Mouse (Mus musculus): ENCODE data around the gene Mmp14. TPM values are rescaled to one million over a fixed set of nuclear protein-coding genes. Genes with fewer than 3 reads are reported as not detected.

Gene Mmp14
- total RNA-seq, 2 experiments from 2014 or later = 12.0 to 12.6 TPM

- DNase-seq (ENCODE audit: low spot score in 2 of 2) = peak; percentile 50 to 66
Measured at GRCm38 (mm10) chr14:54412629-54413170, 18.7 kb upstream of the Mmp14 start.

- DNase-seq (ENCODE audit: low spot score in 2 of 2) = no peak
Measured at GRCm38 (mm10) chr14:54413877-54414700, 17.3 kb upstream of the Mmp14 start.

- DNase-seq (ENCODE audit: low spot score in 2 of 2) = no peak
Measured at GRCm38 (mm10) chr14:54415241-54416020, 16.0 kb upstream of the Mmp14 start.

- DNase-seq (ENCODE audit: low spot score in 2 of 2) = no peak
Measured at GRCm38 (mm10) chr14:54416229-54416775, 15.1 kb upstream of the Mmp14 start.

GRCm38 (mm10) chr14:54416830-54417229 is 14.6 kb upstream of the Mmp14 start:
- no peak for DNase-seq (ENCODE audit: low spot score in 2 of 2)

- DNase-seq (ENCODE audit: low spot score in 2 of 2) = no peak
Measured at GRCm38 (mm10) chr14:54417623-54418081, 13.8 kb upstream of the Mmp14 start, which contains the start of gene Slc7a7. Slc7a7 (minus strand) TSS chr14:54417780.

- DNase-seq (ENCODE audit: low spot score in 2 of 2) = no peak
Measured at GRCm38 (mm10) chr14:54421014-54421413, 10.4 kb upstream of the Mmp14 start.

GRCm38 (mm10) chr14:54423406-54423805 is 8.0 kb upstream of the Mmp14 start:
- DNase-seq (ENCODE audit: low spot score in 2 of 2) = no peak

GRCm38 (mm10) chr14:54424634-54425033 is 6.8 kb upstream of the Mmp14 start:
- DNase-seq (ENCODE audit: low spot score in 2 of 2) = no peak

GRCm38 (mm10) chr14:54425540-54425939 is 5.9 kb upstream of the Mmp14 start:
- DNase-seq (ENCODE audit: low spot score in 2 of 2) = no peak

- no peak for DNase-seq (ENCODE audit: low spot score in 2 of 2)
Measured at GRCm38 (mm10) chr14:54426003-54426688, 5.3 kb upstream of the Mmp14 start.

- peak; percentile 87 to 93 for DNase-seq (ENCODE audit: low spot score in 2 of 2)
Measured at GRCm38 (mm10) chr14:54426689-54427398, 4.6 kb upstream of the Mmp14 start, which contains the start of gene Mrpl52. Mrpl52 (plus strand) TSS chr14:54426909.

- no peak for DNase-seq (ENCODE audit: low spot score in 2 of 2)
Measured at GRCm38 (mm10) chr14:54427696-54428095, 3.7 kb upstream of the Mmp14 start.

- no peak for DNase-seq (ENCODE audit: low spot score in 2 of 2)
Measured at GRCm38 (mm10) chr14:54428421-54428820, 3.0 kb upstream of the Mmp14 start.

- no peak for DNase-seq (ENCODE audit: low spot score in 2 of 2)
Measured at GRCm38 (mm10) chr14:54429332-54430093, 1.9 kb upstream of the Mmp14 start.

- no peak for DNase-seq (ENCODE audit: low spot score in 2 of 2)
Measured at GRCm38 (mm10) chr14:54430406-54431145, 836 bp upstream of the Mmp14 start.

- no peak for DNase-seq (ENCODE audit: low spot score in 2 of 2)
Measured at GRCm38 (mm10) chr14:54432078-54432836, 845 bp downstream of the Mmp14 start.
